In genomic region chr7:74458475-74459221, GRCm38 (mm10) we compare ENCODE assay signal across 10 mouse cellular contexts.
DNase-seq lines count a peak whose midpoint lies in the region; ATAC-seq and TF ChIP-seq lines count a peak whose summit lies in the region.
"Had no signal": no experiment of that assay in that cellular context is flagged by ENCODE, and none has a peak within 500 bp of the region (broad histone marks: within the 10 kb centered on the region; RNA-seq: fewer than 3 reads in every experiment).

No protein-coding gene starts in this region.

- TF ChIP-seq CTCF in cerebellum, adult 2 months (IDR thresholded peaks at IDR 0.05; ENCODE audit: borderline replicate concordance, insufficient read depth, low read depth, low read length) = no peak

- no peak overlapping the region for H3K4me3 ChIP-seq in cerebellum, adult 2 months (replicated peaks; ENCODE audit: insufficient read depth, low read depth, low read length)
- H3K4me3 ChIP-seq in heart, embryonic 15.5 days = no peak overlapping the region
- H3K4me3 ChIP-seq: limb, embryonic 15.5 days had no signal

- H3K27me3 ChIP-seq in cerebellum, adult 2 months (ENCODE audit: control insufficient read depth, insufficient read depth, low read length) = no peaks in the 10 kb centered on the region
- no peaks in the 10 kb centered on the region for H3K27me3 ChIP-seq in heart, embryonic 15.5 days
- H3K27me3 ChIP-seq: CH12.LX; limb, embryonic 15.5 days had no signal

- H3K4me2 ChIP-seq in heart, embryonic 15.5 days = no peak overlapping the region
- H3K4me2 ChIP-seq: limb, embryonic 15.5 days had no signal

- no peak for TF ChIP-seq POLR2A in cerebellum, adult 2 months (IDR thresholded peaks at IDR 0.05; ENCODE audit: borderline replicate concordance, insufficient read depth, low read length)

- peaks cover 29% of the 10 kb centered on the region for H3K4me1 ChIP-seq in cerebellum, adult 2 months (ENCODE audit: control insufficient read depth, insufficient read depth, low read length)
- peaks cover 31% of the 10 kb centered on the region for H3K4me1 ChIP-seq in heart, embryonic 15.5 days (replicated peaks)

- H3K9ac ChIP-seq in heart, embryonic 15.5 days = no peak overlapping the region
- H3K9ac ChIP-seq: limb, embryonic 15.5 days had no signal

- 34% methylated on average over 8 of the region's 8 CpGs for WGBS in cerebellum, adult 2 months
- 26% methylated on average over 8 of the region's 8 CpGs for WGBS in heart, embryonic 15.5 days

- no peaks in the 10 kb centered on the region for H3K36me3 ChIP-seq in heart, embryonic 15.5 days
- H3K36me3 ChIP-seq: limb, embryonic 15.5 days had no signal

- ATAC-seq in heart, embryonic 15.5 days (replicated peaks; ENCODE audit: insufficient number of reproducible peaks, insufficient read depth, low FRiP score, low read depth) = no peak

- no peaks in the 10 kb centered on the region for H3K9me3 ChIP-seq in heart, embryonic 15.5 days (replicated peaks)
- H3K9me3 ChIP-seq: limb, embryonic 15.5 days had no signal

- H3K27ac ChIP-seq in cerebellum, adult 2 months (ENCODE audit: insufficient read depth, low read length) = peak overlapping the region; percentile 70
- peak overlapping the region; percentile 53; the same call in 1 of the 2 replicates for H3K27ac ChIP-seq in heart, embryonic 15.5 days
- H3K27ac ChIP-seq: limb, embryonic 15.5 days had no signal

- DNase-seq in cerebellum, adult 18-20 months = peak; percentile 24 to 36
- DNase-seq in cerebellum, postnatal 4 days (ENCODE audit: low spot score in 2 of 2) = no peak
- peak; percentile 32 to 36 for DNase-seq in cerebellum, adult 2 months
- peak; percentile 31 to 43 for DNase-seq in lung, adult 18-20 months
- DNase-seq in thymus, postnatal 36 days = no peak
- no peak for DNase-seq in testis, postnatal 14 days (ENCODE audit: low spot score)
- DNase-seq in frontal cortex, postnatal 14 days (ENCODE audit: low spot score in 2 of 2) = no peak

Comparison
In these comparisons a context has a peak if more than half of its experiments do, and no peak if none do; other contexts are left out.
1. DNase-seq: peak in cerebellum, adult 18-20 months (2 of 2), cerebellum, adult 2 months (2 of 2) and lung, adult 18-20 months (2 of 2); none in cerebellum, postnatal 4 days (0 of 2), thymus, postnatal 36 days (0 of 2), testis, postnatal 14 days (single experiment) and frontal cortex, postnatal 14 days (0 of 2).